Mouse (Mus musculus) fat pad, adult 2 months (tissue): ENCODE measurements at regions not wholly inside any gene's neighbourhood (a gene's known extent, or its start where the extent isn't known, plus 50 kb on each side); places are given as distances from the start of the nearest gene placed in this dataset.

ENCODE experiments used
- DNase-seq: peaks from one replicate; pipeline ENCODE4 v3.0.0-alpha.2; 2011; ENCODE audit warnings: low read depth, low spot score; ENCODE audit errors: extremely low read depth

GRCm38 (mm10) chr9:63896073-63896807 is 125.6 kb downstream of the Smad6 start:
- DNase-seq, result no peak

- DNase-seq, result no peak
Measured at GRCm38 (mm10) chr9:63892235-63892971, 129.5 kb downstream of the Smad6 start.

- no peak for DNase-seq
Measured at GRCm38 (mm10) chr9:63890717-63891116, 131.1 kb downstream of the Smad6 start.

GRCm38 (mm10) chr9:63889570-63889969 is 131.8 kb upstream of the Smad3 start:
- DNase-seq, result no peak

GRCm38 (mm10) chr9:63884971-63885370 is 127.2 kb upstream of the Smad3 start:
- DNase-seq, result no peak

GRCm38 (mm10) chr9:63883738-63884520 is 126.1 kb upstream of the Smad3 start:
- DNase-seq, result no peak

GRCm38 (mm10) chr9:63881692-63882091 is 123.9 kb upstream of the Smad3 start:
- DNase-seq, result no peak

GRCm38 (mm10) chr9:63881261-63881563 is 123.4 kb upstream of the Smad3 start:
- DNase-seq, result no peak

- no peak for DNase-seq
Measured at GRCm38 (mm10) chr9:63880487-63881260, 122.9 kb upstream of the Smad3 start.

GRCm38 (mm10) chr9:63879710-63880428 is 122.1 kb upstream of the Smad3 start:
- DNase-seq, result no peak

- DNase-seq, result no peak
Measured at GRCm38 (mm10) chr9:63877864-63878263, 120.1 kb upstream of the Smad3 start.

- DNase-seq, result no peak
Measured at GRCm38 (mm10) chr9:63876886-63877285, 119.1 kb upstream of the Smad3 start.

GRCm38 (mm10) chr9:63876023-63876422 is 118.2 kb upstream of the Smad3 start:
- no peak for DNase-seq

- no peak for DNase-seq
Measured at GRCm38 (mm10) chr9:63875193-63875592, 117.4 kb upstream of the Smad3 start.

- DNase-seq, result no peak
Measured at GRCm38 (mm10) chr9:63864350-63864749, 106.6 kb upstream of the Smad3 start.

- DNase-seq, result no peak
Measured at GRCm38 (mm10) chr9:63863328-63863727, 105.5 kb upstream of the Smad3 start.

GRCm38 (mm10) chr9:63862427-63862826 is 104.6 kb upstream of the Smad3 start:
- no peak for DNase-seq

- DNase-seq, result no peak
Measured at GRCm38 (mm10) chr9:63861418-63861817, 103.6 kb upstream of the Smad3 start.

GRCm38 (mm10) chr9:63860196-63860595 is 102.4 kb upstream of the Smad3 start:
- no peak for DNase-seq

GRCm38 (mm10) chr9:63856065-63856736 is 98.4 kb upstream of the Smad3 start:
- DNase-seq, result no peak
